Mouse (Mus musculus) limb, embryonic 14.5 days (tissue): ENCODE measurements at regions not wholly inside any gene's neighbourhood (a gene's known extent, or its start where the extent isn't known, plus 50 kb on each side); places are given as distances from the start of the nearest gene placed in this dataset.
A peak's percentile ranks its signal among the peaks of the same experiment; 100 is the strongest.

Experiments
- ATAC-seq: fragments of 200-750 bp; cut with Nextera tagmentation; 2 replicates; pipeline ENCODE4 v1.8.0; 2017; ENCODE audit warnings: low read depth, moderate number of reproducible peaks, moderate TSS enrichment; ENCODE audit not compliant: low FRiP score
- DNase-seq: peaks from one replicate; pipeline ENCODE4 v3.0.0-alpha.2; 2015; ENCODE audit warnings: low spot score
- H3K27ac ChIP-seq: fragments of 300-500 bp; sonication (generic); replicated peaks from 2 replicates; pipeline ENCODE4 v1.5.1; 2014; ENCODE audit warnings: low read depth, mild to moderate bottlenecking, low read length, moderate library complexity, mixed read lengths
- H3K27me3 ChIP-seq: fragments of 300-500 bp; sonication (generic); 2 replicates; pipeline ENCODE4 v1.6.1; 2014; ENCODE audit warnings: low read length, mixed read lengths; ENCODE audit not compliant: control insufficient read depth, insufficient read depth
- H3K36me3 ChIP-seq: fragments of 300-500 bp; sonication (generic); 2 replicates; pipeline ENCODE4 v1.6.1; 2014; ENCODE audit warnings: mild to moderate bottlenecking, low read length, moderate library complexity, mixed read lengths; ENCODE audit not compliant: control insufficient read depth, insufficient read depth
- H3K4me1 ChIP-seq: fragments of 300-500 bp; sonication (generic); 2 replicates; pipeline ENCODE4 v1.6.1; 2014; ENCODE audit warnings: antibody characterized with exemption, low read length, mixed read lengths; ENCODE audit not compliant: control insufficient read depth, insufficient read depth
- H3K4me2 ChIP-seq: fragments of 300-500 bp; sonication (generic); replicated peaks from 2 replicates; pipeline ENCODE4 v1.6.1; 2014; ENCODE audit warnings: low read depth, mild to moderate bottlenecking, low read length, moderate library complexity; ENCODE audit not compliant: severe bottlenecking
- H3K4me3 ChIP-seq: fragments of 300-500 bp; sonication (generic); replicated peaks from 2 replicates; pipeline ENCODE4 v1.5.1; 2014; ENCODE audit warnings: low read length
- H3K9ac ChIP-seq: fragments of 300-500 bp; sonication (generic); 2 replicates; pipeline ENCODE4 v1.6.1; 2014; ENCODE audit warnings: mild to moderate bottlenecking, low read depth, low read length, moderate library complexity; ENCODE audit not compliant: severe bottlenecking
- H3K9me3 ChIP-seq: fragments of 300-500 bp; sonication (generic); 2 replicates; pipeline ENCODE4 v1.6.1; 2016; ENCODE audit warnings: low read length; ENCODE audit not compliant: control insufficient read depth
- POLR2A ChIP-seq: fragments of 200-500 bp; IDR thresholded peaks from 2 replicates; pipeline ENCODE4 v1.8.0; 2012; ENCODE audit warnings: inconsistent platforms, mild to moderate bottlenecking, moderate library complexity, borderline replicate concordance; ENCODE audit not compliant: insufficient read depth, insufficient read length; ENCODE audit errors: extremely low read depth
- WGBS: fragments of 180-500 bp; shearing (Covaris S2); extraction: QIAGEN DNeasy Blood & Tissue Kit; methylation state at CpG from one replicate; pipeline ENCODE4 v1.1.7; 2014; 5-methylcytosine and 5-hydroxymethylcytosine counted together

- Histone ChIP-seq H3K4me2 (no peak overlapping the region), H3K4me3 (no peak overlapping the region), H3K27me3 (no peaks in the 10 kb centered on the region), H3K9me3 (no peaks in the 10 kb centered on the region), H3K9ac (no peak overlapping the region), H3K4me1 (no peaks in the 10 kb centered on the region), H3K27ac (no peak overlapping the region), H3K36me3 (no peaks in the 10 kb centered on the region)
- DNase-seq: no peak
- no peak for ATAC-seq
- no peak for TF ChIP-seq POLR2A
Measured at GRCm38 (mm10) chr4:7722893-7723292, 515.9 kb downstream of the Car8 start.

- no peak for ATAC-seq
- no peak overlapping the region for H3K4me3 ChIP-seq
- no peak for TF ChIP-seq POLR2A
Measured at GRCm38 (mm10) chr4:7688516-7688915, 550.3 kb downstream of the Car8 start.

GRCm38 (mm10) chr4:7687231-7687630, 551.6 kb downstream of the Car8 start:
- 68% methylated on average over 1 of the region's 1 CpGs for WGBS
- ATAC-seq: no peak
- Histone ChIP-seq H3K4me3 (no peak overlapping the region), H3K27me3 (no peaks in the 10 kb centered on the region), H3K4me2 (no peak overlapping the region), H3K9me3 (no peaks in the 10 kb centered on the region), H3K27ac (no peak overlapping the region), H3K4me1 (no peaks in the 10 kb centered on the region), H3K9ac (no peak overlapping the region), H3K36me3 (no peaks in the 10 kb centered on the region)
- no peak for DNase-seq
- no peak for TF ChIP-seq POLR2A

More at GRCm38 (mm10) chr4:7688516-7688915, 550.3 kb downstream of the Car8 start:
- no peaks in the 10 kb centered on the region for H3K36me3 ChIP-seq
- H3K4me1 ChIP-seq: no peaks in the 10 kb centered on the region
- no peak overlapping the region for H3K27ac ChIP-seq
- H3K9me3 ChIP-seq: no peaks in the 10 kb centered on the region
- no peak overlapping the region for H3K9ac ChIP-seq
- DNase-seq: no peak
- no peaks in the 10 kb centered on the region for H3K27me3 ChIP-seq
- 80% methylated on average over 4 of the region's 4 CpGs for WGBS
- H3K4me2 ChIP-seq: no peak overlapping the region

GRCm38 (mm10) chr4:7670795-7671105, 568.1 kb downstream of the Car8 start:
- no peak overlapping the region for H3K4me3 ChIP-seq
- H3K4me1 ChIP-seq: peaks cover 19% of the 10 kb centered on the region
- H3K27ac ChIP-seq: peak overlapping the region; percentile 48; the same call in 1 of the 2 replicates
- H3K4me2 ChIP-seq: no peak overlapping the region
- DNase-seq: no peak
- no peak for TF ChIP-seq POLR2A
- WGBS: 62% methylated on average over 4 of the region's 4 CpGs
- ATAC-seq: peak; percentile 39; the same call in 1 of the 2 replicates
- no peak overlapping the region for H3K9ac ChIP-seq
- no peaks in the 10 kb centered on the region for H3K9me3 ChIP-seq
- H3K27me3 ChIP-seq: no peaks in the 10 kb centered on the region
- H3K36me3 ChIP-seq: no peaks in the 10 kb centered on the region

GRCm38 (mm10) chr4:7669992-7670794, 568.6 kb downstream of the Car8 start:
- ATAC-seq (peak; percentile 50; the same call in 1 of the 2 replicates), DNase-seq (peak; percentile 68)
- Histone ChIP-seq H3K36me3 (no peaks in the 10 kb centered on the region), H3K27ac (0 out of 2 replicates have a peak overlapping the region, but pooled peaks have one; percentile 13), H3K4me2 (no peak overlapping the region), H3K9me3 (no peaks in the 10 kb centered on the region), H3K4me3 (no peak overlapping the region), H3K4me1 (peaks cover 19% of the 10 kb centered on the region), H3K27me3 (no peaks in the 10 kb centered on the region), H3K9ac (no peak overlapping the region)
- no peak for TF ChIP-seq POLR2A
- 45% methylated on average over 4 of the region's 4 CpGs for WGBS
